Mouse (Mus musculus) megakaryocyte, embryonic 14.5 days (primary cell): Measurements from ENCODE around the gene Aspdh. TPM values are rescaled to one million over a fixed set of nuclear protein-coding genes. Genes with fewer than 3 reads are reported as not detected.

ENCODE experiments used
- H3K27me3 ChIP-seq: replicated peaks from 2 replicates; pipeline ENCODE3; 2012; ENCODE audit warnings: inconsistent platforms
- H3K36me3 ChIP-seq: replicated peaks from 2 replicates; pipeline ENCODE3; 2012; ENCODE audit warnings: low read length, inconsistent platforms, mixed read lengths
- H3K4me1 ChIP-seq: 2 replicates; pipeline ENCODE4 v1.6.1; 2012; ENCODE audit warnings: inconsistent platforms
- H3K4me3 ChIP-seq: replicated peaks from 2 replicates; pipeline ENCODE3; 2012; ENCODE audit warnings: moderate library complexity, mild to moderate bottlenecking, inconsistent platforms
- H3K9me3 ChIP-seq: 2 replicates; pipeline ENCODE4 v1.6.1; 2012; ENCODE audit warnings: inconsistent platforms
- FLI1 ChIP-seq: IDR thresholded peaks from 2 replicates; pipeline ENCODE4 v1.6.1; 2012; ENCODE audit warnings: low read length, inconsistent platforms, mixed read lengths
- GATA1 ChIP-seq: IDR thresholded peaks from 3 replicates; pipeline ENCODE4 v1.6.1; 2012; ENCODE audit warnings: mixed read lengths, low read length, inconsistent platforms, borderline replicate concordance
- polyA plus RNA-seq: library from polyadenylated mRNA; stranded (reverse); fragments of >175 nt; gene quantifications from 2 replicates; pipeline ENCODE4 v1.2.3, GENCODE M21; 2012; ENCODE audit warnings: low replicate concordance; ENCODE audit not compliant: insufficient read depth

Gene Aspdh
- polyA plus RNA-seq, 1 experiment, result not detected

- peaks cover 11% of the 10 kb centered on the region for H3K27me3 ChIP-seq
- peaks cover 34% of the 10 kb centered on the region for H3K4me1 ChIP-seq
- TF ChIP-seq GATA1 (no peak), FLI1 (no peak)
- H3K4me3 ChIP-seq, result peak overlapping the region; percentile 1
- H3K36me3 ChIP-seq, result peaks cover 48% of the 10 kb centered on the region
- no peaks in the 10 kb centered on the region for H3K9me3 ChIP-seq
These were observed 21.9 kb downstream of the Aspdh start for GRCm38 (mm10) chr7:44486927-44487575.

DNA sequence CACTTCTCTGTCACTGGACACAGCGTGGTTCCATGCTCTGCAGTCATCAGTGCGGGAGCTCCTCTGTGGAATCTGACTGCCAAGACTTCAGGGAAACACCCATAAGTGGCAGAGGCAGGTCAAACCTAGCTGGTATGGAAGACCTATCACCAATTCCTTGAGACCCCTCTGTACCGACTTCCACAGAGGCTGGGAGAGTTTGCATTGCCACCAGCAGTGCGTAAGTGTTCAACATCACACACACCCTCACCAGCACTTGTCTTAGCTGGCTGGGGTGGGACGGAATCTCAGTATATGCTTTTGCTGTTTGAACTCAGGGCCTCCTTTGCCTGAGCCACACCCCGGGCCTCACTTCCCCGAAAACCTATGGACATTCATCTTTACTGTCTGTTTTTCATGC is 22.7 kb downstream of the Aspdh start:
- Histone ChIP-seq H3K4me1 (peaks cover 37% of the 10 kb centered on the region), H3K4me3 (no peak overlapping the region), H3K27me3 (peaks cover 3% of the 10 kb centered on the region), H3K36me3 (peaks cover 57% of the 10 kb centered on the region), H3K9me3 (no peaks in the 10 kb centered on the region)
- TF ChIP-seq GATA1 (no peak), FLI1 (no peak)

DNA sequence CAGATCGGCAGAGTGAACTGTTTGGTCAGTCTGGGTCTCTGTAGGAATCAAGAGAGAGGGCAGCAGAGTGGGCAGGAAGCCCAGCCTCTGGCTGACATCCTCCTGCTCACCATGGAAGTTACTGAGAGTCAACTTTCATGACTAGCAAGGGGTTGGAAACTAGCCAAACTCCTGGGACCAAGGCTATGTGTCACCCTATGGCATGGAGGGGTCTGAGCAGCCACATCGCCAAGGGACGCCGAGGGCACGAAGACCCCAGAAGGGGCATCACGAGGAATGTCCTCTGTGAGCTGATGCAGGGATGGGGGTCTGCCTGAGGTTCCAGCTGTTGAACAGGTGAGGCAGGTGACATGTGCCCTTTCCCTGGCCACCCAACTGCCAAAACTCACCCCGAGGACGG is 23.4 kb downstream of the Aspdh start:
- Histone ChIP-seq H3K36me3 (peaks cover 63% of the 10 kb centered on the region), H3K4me1 (peaks cover 34% of the 10 kb centered on the region), H3K27me3 (no peaks in the 10 kb centered on the region), H3K4me3 (no peak overlapping the region), H3K9me3 (no peaks in the 10 kb centered on the region)
- no peak for TF ChIP-seq FLI1
- TF ChIP-seq GATA1, result no peak

DNA sequence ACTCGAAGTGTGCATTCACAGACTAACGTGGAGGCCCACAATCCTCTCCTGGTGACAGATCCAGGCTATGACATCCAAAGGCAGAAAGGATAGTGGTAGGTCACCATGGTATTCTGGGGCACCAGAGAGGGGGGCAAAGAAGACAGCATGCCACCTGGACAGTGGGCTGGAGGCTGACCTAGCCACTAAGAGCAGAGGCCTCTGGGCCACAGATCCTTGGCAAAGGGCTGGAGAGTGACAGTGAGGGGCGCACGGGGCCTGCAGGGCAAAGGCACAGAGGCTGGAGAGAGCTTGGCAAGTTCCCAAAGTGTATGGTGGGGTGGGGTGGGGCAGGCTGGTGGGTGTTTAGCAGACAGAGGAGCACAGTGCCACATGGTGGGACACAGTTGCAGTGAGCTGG is 25.1 kb downstream of the Aspdh start:
- peaks cover 39% of the 10 kb centered on the region for H3K4me1 ChIP-seq
- H3K36me3 ChIP-seq, result peaks cover 76% of the 10 kb centered on the region
- no peak overlapping the region for H3K4me3 ChIP-seq
- H3K27me3 ChIP-seq, result no peaks in the 10 kb centered on the region
- TF ChIP-seq FLI1 (no peak), GATA1 (no peak)
- no peaks in the 10 kb centered on the region for H3K9me3 ChIP-seq

DNA sequence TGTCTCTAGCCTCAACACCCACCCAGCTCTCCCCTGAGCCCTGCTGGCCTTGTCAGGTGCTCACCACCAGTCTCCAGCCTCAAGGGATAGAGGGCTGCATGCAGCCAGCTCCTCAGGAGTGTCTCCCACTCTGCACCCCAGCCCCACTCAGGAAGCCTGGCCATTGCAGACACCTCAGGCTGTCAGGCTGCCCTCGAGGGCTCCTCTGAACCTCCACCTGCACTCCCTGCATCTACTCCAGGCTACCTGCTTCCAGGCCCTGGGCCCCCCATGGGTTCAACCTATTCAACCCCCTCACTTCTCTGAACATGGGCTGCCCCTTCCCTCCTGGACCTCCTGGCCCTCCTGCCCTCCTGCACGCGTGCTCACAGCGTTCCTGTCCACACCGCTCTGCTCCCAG is 26.2 kb downstream of the Aspdh start:
- Histone ChIP-seq H3K27me3 (no peaks in the 10 kb centered on the region), H3K9me3 (no peaks in the 10 kb centered on the region), H3K4me1 (peaks cover 46% of the 10 kb centered on the region), H3K36me3 (peaks cover 76% of the 10 kb centered on the region), H3K4me3 (no peak overlapping the region)
- TF ChIP-seq GATA1, result no peak
- TF ChIP-seq FLI1, result no peak

- peaks cover 53% of the 10 kb centered on the region for H3K4me1 ChIP-seq
These were observed 27.1 kb downstream of the Aspdh start for GRCm38 (mm10) chr7:44492166-44492826.

DNA sequence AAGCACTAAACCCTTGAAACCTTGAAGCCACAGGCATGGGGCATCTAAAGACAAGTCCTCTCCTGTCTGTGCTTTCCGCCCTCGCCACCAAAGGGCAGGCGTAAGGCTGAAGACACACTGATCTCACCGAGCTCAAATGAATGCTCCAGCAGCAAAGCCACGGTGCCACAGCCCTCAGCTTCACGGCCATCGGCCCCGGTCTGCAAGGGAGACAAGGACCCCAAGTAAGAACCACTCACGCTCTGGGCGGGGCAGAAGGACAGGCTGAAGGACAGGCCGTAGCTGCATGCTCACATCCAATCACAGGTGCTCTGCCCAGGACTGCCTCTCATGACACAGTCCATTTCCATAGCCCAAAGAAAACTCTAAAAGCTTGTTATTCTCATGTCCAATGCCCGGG is 29.5 kb downstream of the Aspdh start:
- peak overlapping the region; percentile 19 for H3K4me3 ChIP-seq
- H3K9me3 ChIP-seq, result no peaks in the 10 kb centered on the region
- H3K4me1 ChIP-seq, result peaks cover 45% of the 10 kb centered on the region
- H3K27me3 ChIP-seq, result peaks cover 6% of the 10 kb centered on the region
- H3K36me3 ChIP-seq, result peaks cover 52% of the 10 kb centered on the region
- TF ChIP-seq GATA1, result no peak
- no peak for TF ChIP-seq FLI1

More at GRCm38 (mm10) chr7:44492166-44492826, 27.1 kb downstream of the Aspdh start:
- TF ChIP-seq GATA1 (no peak), FLI1 (no peak)
- peaks cover 72% of the 10 kb centered on the region for H3K36me3 ChIP-seq
- no peak overlapping the region for H3K4me3 ChIP-seq
- H3K9me3 ChIP-seq, result no peaks in the 10 kb centered on the region
- no peaks in the 10 kb centered on the region for H3K27me3 ChIP-seq

GRCm38 (mm10) chr7:44495086-44495485 is 29.9 kb downstream of the Aspdh start:
- TF ChIP-seq FLI1, result no peak
- no peak for TF ChIP-seq GATA1
- peaks cover 10% of the 10 kb centered on the region for H3K27me3 ChIP-seq
- peaks cover 48% of the 10 kb centered on the region for H3K36me3 ChIP-seq
- H3K4me1 ChIP-seq, result peaks cover 41% of the 10 kb centered on the region
- no peaks in the 10 kb centered on the region for H3K9me3 ChIP-seq
- peak overlapping the region; percentile 95 for H3K4me3 ChIP-seq

DNA sequence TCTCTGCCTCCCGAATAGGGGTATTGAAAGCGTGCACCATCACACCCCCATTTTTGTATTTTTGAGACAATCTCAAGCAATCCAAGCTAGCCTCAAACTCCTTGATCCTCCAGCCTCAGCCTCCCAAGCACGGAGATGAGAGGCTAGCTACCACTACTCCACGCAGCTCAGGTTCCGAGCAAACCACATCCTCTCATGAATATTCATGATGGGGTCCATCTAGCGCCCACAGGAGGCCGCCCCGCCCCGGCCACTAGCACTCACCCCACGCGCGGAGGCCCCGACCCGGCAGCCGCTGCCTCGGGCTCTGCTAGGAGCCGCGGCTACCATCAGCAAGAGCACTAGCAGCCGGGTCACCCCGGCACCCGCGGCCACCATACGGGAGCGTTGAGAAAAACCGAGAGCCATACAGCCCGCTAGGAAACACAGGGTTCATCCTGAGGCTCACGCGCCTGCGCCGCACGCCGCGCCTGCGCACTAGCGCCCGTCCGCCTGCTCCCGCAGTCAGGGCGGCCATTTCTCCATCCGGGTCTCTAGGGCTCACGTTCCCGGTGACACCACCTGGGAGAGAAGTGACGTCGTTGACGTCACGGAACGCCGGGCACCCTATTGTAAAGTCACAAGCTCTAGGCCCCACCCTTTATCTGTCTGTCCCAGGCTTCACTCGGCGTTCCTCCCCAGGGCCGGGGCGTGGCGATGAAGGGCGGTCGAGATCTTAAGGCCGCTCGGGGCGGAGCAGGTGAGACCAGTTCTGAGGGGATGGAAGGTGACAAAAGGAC is 31.0 kb downstream of the Aspdh start, which contains the start of the genes Emc10 and Fam71e1:
Gene Emc10 (minus strand): TSS at position 538 of the 779 bp plus-strand sequence.
Gene Fam71e1 (plus strand): TSS at position 590 of the 779 bp plus-strand sequence.
- Histone ChIP-seq H3K9me3 (no peaks in the 10 kb centered on the region), H3K4me3 (peak within 1 kb of the TSS; percentile 95), H3K4me1 (peaks cover 32% of the 10 kb centered on the region), H3K27me3 (peaks cover 14% of the 10 kb centered on the region), H3K36me3 (peaks cover 37% of the 10 kb centered on the region)
- TF ChIP-seq FLI1 (no peak), GATA1 (no peak)

GRCm38 (mm10) chr7:44496771-44497109 is 31.5 kb downstream of the Aspdh start:
- H3K9me3 ChIP-seq, result no peaks in the 10 kb centered on the region
- peaks cover 31% of the 10 kb centered on the region for H3K36me3 ChIP-seq
- H3K4me3 ChIP-seq, result peak overlapping the region; percentile 95
- H3K27me3 ChIP-seq, result peaks cover 14% of the 10 kb centered on the region
- peaks cover 37% of the 10 kb centered on the region for H3K4me1 ChIP-seq
- TF ChIP-seq GATA1 (no peak), FLI1 (no peak)
